Mouse (Mus musculus) embryonic facial prominence, embryonic 11.5 days (tissue): ENCODE results near the gene Rev3l. TPM values are rescaled to one million over a fixed set of nuclear protein-coding genes. Genes with fewer than 3 reads are reported as not detected.
A peak's percentile ranks its signal among the peaks of the same experiment; 100 is the strongest.

Source experiments
- ATAC-seq: fragments of 200-750 bp; cut with Nextera tagmentation; replicated peaks from 2 replicates; pipeline ENCODE4 v1.8.0; 2017; ENCODE audit warnings: low read depth; ENCODE audit not compliant: insufficient number of reproducible peaks, low FRiP score, low TSS enrichment
- DNase-seq: peaks from one replicate; pipeline ENCODE4 v3.0.0-alpha.2; 2015; ENCODE audit warnings: low spot score
- H3K27ac ChIP-seq: fragments of 300-500 bp; sonication (generic); replicated peaks from 2 replicates; pipeline ENCODE4 v1.5.1; 2014; ENCODE audit warnings: mild to moderate bottlenecking, low read depth, low read length, control low read depth
- H3K27me3 ChIP-seq: fragments of 300-500 bp; sonication (generic); 2 replicates; pipeline ENCODE4 v1.6.1; 2014; ENCODE audit warnings: mild to moderate bottlenecking, low read length, moderate library complexity, mixed read lengths; ENCODE audit not compliant: control insufficient read depth, insufficient read depth
- H3K36me3 ChIP-seq: fragments of 300-500 bp; sonication (generic); replicated peaks from 2 replicates; pipeline ENCODE4 v1.6.1; 2014; ENCODE audit warnings: low read depth, mild to moderate bottlenecking, low read length, moderate library complexity, mixed read lengths; ENCODE audit not compliant: control insufficient read depth, insufficient read depth
- H3K4me1 ChIP-seq: fragments of 300-500 bp; sonication (generic); 2 replicates; pipeline ENCODE4 v1.6.1; 2014; ENCODE audit warnings: low read length, mixed read lengths; ENCODE audit not compliant: control insufficient read depth, insufficient read depth
- H3K4me2 ChIP-seq: fragments of 300-500 bp; sonication (generic); 2 replicates; pipeline ENCODE4 v1.6.1; 2014; ENCODE audit warnings: low read depth, mild to moderate bottlenecking, control low read depth, low read length, moderate library complexity
- H3K4me3 ChIP-seq: fragments of 300-500 bp; sonication (generic); 2 replicates; pipeline ENCODE4 v1.5.1; 2014; ENCODE audit warnings: low read depth, low read length, control low read depth
- H3K9ac ChIP-seq: fragments of 300-500 bp; sonication (generic); replicated peaks from 2 replicates; pipeline ENCODE4 v1.6.1; 2014; ENCODE audit warnings: mild to moderate bottlenecking, control low read depth, low read length
- H3K9me3 ChIP-seq: fragments of 300-500 bp; sonication (generic); replicated peaks from 2 replicates; pipeline ENCODE4 v1.6.1; 2016; ENCODE audit warnings: mild to moderate bottlenecking, low read length, inconsistent platforms, mixed read lengths; ENCODE audit not compliant: control insufficient read depth
- WGBS: fragments of 180-500 bp; shearing (Covaris S2); extraction: QIAGEN DNeasy Blood & Tissue Kit; methylation state at CpG from one replicate; pipeline ENCODE4 v1.1.7; 2014; 5-methylcytosine and 5-hydroxymethylcytosine counted together
- polyA plus RNA-seq: library from polyadenylated mRNA; unstranded; fragments of >200 nt; fragmentation: Nextera tagmentation; extraction: Ambion mirVana; gene quantifications from 2 replicates; pipeline ENCODE4 v1.2.1, GENCODE M21; 2014

Gene Rev3l
- polyA plus RNA-seq = 19.9 and 21.8 TPM in 2 replicates

DNA sequence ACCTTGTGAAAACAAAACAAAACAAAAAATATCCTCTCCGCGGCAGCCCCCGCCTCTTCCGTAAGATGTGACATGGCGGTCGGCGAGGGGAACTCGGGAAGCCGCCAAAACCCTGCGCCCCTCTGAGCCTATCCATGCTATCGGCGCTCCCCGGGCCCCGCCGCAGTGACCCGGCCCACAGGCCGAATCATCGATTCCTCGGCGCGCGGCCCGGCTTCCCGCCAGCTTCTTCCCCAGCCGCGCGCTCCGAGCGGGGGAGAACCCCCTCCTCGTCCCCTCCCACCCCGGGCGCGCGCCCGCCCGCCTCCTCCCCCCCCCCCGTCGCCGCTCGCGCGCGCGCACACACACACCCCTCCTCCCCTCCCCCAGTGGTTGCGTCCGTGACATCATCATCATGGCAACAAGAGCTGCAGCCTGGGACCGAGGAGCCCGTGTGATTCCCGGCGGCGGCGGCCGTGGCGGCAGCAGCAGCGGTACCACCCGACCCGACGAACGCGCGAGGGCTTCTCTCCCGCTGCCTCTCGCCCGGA is at the start of gene Rev3l:
Rev3l (plus strand) TSS at position 383 of the 530 bp plus-strand sequence.
- WGBS = under 1% methylated on average over 31 of the region's 64 CpGs
- peak; percentile 78 for ATAC-seq
- no peaks in the 10 kb centered on the region for H3K9me3 ChIP-seq

DNA sequence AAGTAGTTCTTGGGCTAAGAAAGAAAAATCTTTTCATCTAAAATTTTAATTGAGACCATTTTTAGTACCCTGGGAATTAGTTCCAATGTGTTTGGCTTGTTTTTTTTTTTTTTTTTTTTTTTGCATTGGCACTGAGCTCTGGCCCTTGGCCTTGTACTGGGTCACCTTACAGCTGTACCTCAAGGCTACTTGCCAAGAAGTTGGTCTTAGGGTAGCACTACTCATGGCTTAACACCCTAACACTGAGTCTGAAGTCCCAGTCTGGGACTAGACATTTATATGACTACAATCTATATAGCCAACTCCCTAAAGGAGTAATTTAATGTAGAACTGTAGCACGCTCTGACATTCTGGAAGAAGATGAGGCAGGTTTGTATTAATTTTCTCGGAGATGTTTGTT is 49.4 kb upstream of the Rev3l start:
- 77% methylated on average over 2 of the region's 2 CpGs for WGBS
- no peak overlapping the region for H3K4me3 ChIP-seq

More for the DNA sequence above, at the start of gene Rev3l:
- Histone ChIP-seq H3K27me3 (no peaks in the 10 kb centered on the region), H3K9ac (peak within 1 kb of the TSS; percentile 92), H3K4me1 (no peaks in the 10 kb centered on the region), H3K27ac (peak within 1 kb of the TSS; percentile 98), H3K4me3 (peak within 1 kb of the TSS; percentile 91), H3K4me2 (peak within 1 kb of the TSS; percentile 58), H3K36me3 (no peaks in the 10 kb centered on the region)
- DNase-seq = peak; percentile 96

GRCm38 (mm10) chr10:39683481-39683880 is 48.4 kb upstream of the Rev3l start:
- Histone ChIP-seq H3K36me3 (no peaks in the 10 kb centered on the region), H3K27me3 (no peaks in the 10 kb centered on the region), H3K4me1 (no peaks in the 10 kb centered on the region), H3K9ac (no peak overlapping the region), H3K9me3 (no peaks in the 10 kb centered on the region), H3K27ac (no peak overlapping the region), H3K4me2 (no peak overlapping the region), H3K4me3 (no peak overlapping the region)
- DNase-seq (no peak), ATAC-seq (no peak)
- 90% methylated on average over 2 of the region's 2 CpGs for WGBS

More for the DNA sequence above, 49.4 kb upstream of the Rev3l start:
- Histone ChIP-seq H3K4me2 (no peak overlapping the region), H3K36me3 (no peaks in the 10 kb centered on the region), H3K27ac (no peak overlapping the region), H3K9me3 (no peaks in the 10 kb centered on the region), H3K27me3 (no peaks in the 10 kb centered on the region), H3K4me1 (no peaks in the 10 kb centered on the region), H3K9ac (no peak overlapping the region)
- no peak for ATAC-seq
- no peak for DNase-seq

DNA sequence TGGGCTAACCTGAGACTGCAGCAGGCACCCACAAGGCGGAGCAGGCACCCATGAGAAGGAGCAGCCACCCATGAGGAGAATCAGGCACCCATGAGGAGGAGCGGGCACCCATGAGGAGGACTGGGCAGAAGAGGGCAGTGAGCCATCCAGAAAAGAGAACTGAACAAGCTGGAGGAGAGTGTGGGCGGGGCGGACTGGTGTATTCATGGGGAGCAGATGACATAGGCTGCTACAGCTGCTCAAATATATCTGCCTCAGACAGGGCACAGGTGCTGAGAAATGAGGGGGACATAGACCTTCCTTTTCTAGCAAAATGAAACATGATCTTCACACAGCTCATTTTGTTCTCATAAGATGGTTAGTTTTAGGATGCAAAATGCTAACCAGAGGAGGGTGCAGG is 45.1 kb upstream of the Rev3l start:
- ATAC-seq (0 out of 2 replicates have a peak, but pooled peaks have one; percentile 48), DNase-seq (no peak)
- no peaks in the 10 kb centered on the region for H3K27me3 ChIP-seq
- no peaks in the 10 kb centered on the region for H3K36me3 ChIP-seq
- 95% methylated on average over 4 of the region's 4 CpGs for WGBS
- no peak overlapping the region for H3K27ac ChIP-seq
- no peak overlapping the region for H3K4me2 ChIP-seq
- H3K4me1 ChIP-seq = no peaks in the 10 kb centered on the region
- no peak overlapping the region for H3K9ac ChIP-seq
- no peaks in the 10 kb centered on the region for H3K9me3 ChIP-seq
- no peak overlapping the region for H3K4me3 ChIP-seq

DNA sequence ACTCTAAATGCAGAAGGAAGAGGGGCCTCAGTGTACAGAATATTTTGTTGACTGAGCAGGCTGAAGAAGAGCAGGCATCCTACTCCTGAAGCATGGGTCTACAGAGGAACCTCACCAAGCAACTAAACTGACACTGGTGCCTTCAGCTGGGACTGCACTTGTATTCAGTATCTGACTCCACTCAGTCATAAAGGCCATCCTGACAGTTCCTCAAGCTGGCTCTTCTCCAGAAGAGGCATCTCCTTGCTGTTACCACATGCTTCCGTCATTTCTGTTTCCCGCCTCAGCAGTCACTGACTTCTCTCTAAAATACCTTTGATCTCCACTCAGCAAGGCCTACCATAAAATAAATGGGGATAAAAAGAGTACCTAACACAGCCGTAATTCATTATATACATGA is 44.1 kb upstream of the Rev3l start:
- H3K4me3 ChIP-seq = no peak overlapping the region
- no peaks in the 10 kb centered on the region for H3K36me3 ChIP-seq
- H3K4me1 ChIP-seq = no peaks in the 10 kb centered on the region
- ATAC-seq (no peak), DNase-seq (no peak)
- no peak overlapping the region for H3K27ac ChIP-seq
- H3K9ac ChIP-seq = no peak overlapping the region
- WGBS = 85% methylated on average over 3 of the region's 3 CpGs
- H3K27me3 ChIP-seq = no peaks in the 10 kb centered on the region
- no peak overlapping the region for H3K4me2 ChIP-seq
- no peaks in the 10 kb centered on the region for H3K9me3 ChIP-seq

DNA sequence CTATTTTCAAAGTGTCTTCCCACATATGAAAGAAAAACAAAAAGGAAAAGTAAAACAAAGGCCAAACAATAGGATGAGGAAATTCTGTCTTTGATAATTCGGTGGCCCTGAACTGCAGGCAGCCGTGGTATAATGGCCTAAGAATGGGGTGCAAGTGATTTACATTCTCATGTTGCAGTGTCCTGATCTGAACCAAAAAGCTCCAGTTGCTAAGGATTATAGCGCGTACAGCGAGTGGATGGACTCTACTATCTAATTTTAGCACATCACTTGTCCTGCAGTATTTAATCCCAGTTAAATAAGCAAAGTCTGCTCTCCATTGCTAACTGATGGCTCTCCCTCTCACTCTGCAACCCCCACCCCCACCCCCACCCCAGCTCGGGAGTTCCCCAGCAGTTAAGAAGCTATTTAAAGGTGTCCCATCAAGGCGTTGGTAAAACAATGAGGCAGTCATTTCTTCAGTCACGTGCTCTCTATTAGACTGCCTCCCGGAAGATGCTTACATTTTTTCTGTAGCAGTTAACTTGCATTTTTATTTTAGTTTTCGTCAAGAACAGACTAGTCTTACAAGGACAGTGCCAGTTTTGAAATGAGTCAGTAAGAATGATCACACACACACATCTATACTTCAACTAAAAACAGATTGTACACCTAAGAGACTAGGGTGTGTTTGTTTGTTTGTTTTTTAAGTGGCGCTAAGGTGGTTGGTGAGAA is 40.4 kb upstream of the Rev3l start:
- no peak overlapping the region for H3K9ac ChIP-seq
- no peak overlapping the region for H3K4me3 ChIP-seq
- ATAC-seq (no peak), DNase-seq (no peak)
- 53% methylated on average over 11 of the region's 11 CpGs for WGBS
- H3K4me2 ChIP-seq = no peak overlapping the region
- no peaks in the 10 kb centered on the region for H3K9me3 ChIP-seq
- H3K27ac ChIP-seq = no peak overlapping the region
- no peaks in the 10 kb centered on the region for H3K36me3 ChIP-seq
- no peaks in the 10 kb centered on the region for H3K27me3 ChIP-seq
- H3K4me1 ChIP-seq = no peaks in the 10 kb centered on the region

- Histone ChIP-seq H3K9me3 (no peaks in the 10 kb centered on the region), H3K27ac (no peak overlapping the region), H3K9ac (no peak overlapping the region), H3K4me2 (no peak overlapping the region), H3K4me1 (no peaks in the 10 kb centered on the region), H3K27me3 (no peaks in the 10 kb centered on the region), H3K36me3 (no peaks in the 10 kb centered on the region), H3K4me3 (no peak overlapping the region)
- DNase-seq (no peak), ATAC-seq (no peak)
- WGBS = 66% methylated on average over 2 of the region's 2 CpGs
Measured at GRCm38 (mm10) chr10:39692152-39692551, 39.8 kb upstream of the Rev3l start.

DNA sequence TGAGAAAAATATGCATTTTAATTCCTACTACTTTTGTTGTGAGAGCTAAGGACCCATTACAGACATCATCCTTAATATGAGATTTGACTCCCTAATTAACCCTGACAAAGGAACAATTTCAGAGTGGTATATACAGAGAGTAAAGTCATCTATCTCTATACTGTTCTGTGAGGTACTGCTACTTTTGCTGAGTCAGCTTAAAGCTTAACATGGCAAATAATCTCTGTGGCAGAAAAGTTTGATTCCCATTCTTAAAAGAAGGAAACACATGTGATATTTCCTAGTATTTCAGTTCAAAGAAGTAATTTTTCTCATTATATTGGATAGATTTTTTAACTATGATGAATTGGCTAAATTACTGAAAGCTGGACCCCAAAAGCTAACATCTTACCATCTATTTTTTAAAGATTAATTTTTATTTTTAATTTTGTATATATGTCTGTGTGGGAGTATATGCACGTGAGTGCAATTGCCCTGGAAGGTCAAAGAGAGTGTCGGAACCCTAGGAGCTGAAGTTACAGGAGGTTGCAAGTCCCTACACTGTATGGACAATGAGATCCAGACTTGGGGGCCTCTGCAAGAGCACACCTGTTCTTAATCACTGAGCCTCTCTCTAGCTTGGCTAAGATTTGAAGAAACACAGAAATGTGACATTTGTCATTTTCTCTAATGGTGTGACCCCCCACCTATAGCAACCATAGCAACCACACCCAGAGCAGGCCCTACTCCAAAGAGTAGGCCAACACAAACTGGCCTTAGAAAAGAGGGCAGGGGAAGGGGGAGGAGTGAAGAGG is 24.0 kb upstream of the Rev3l start:
- H3K27ac ChIP-seq = no peak overlapping the region
- H3K9ac ChIP-seq = no peak overlapping the region
- H3K4me2 ChIP-seq = no peak overlapping the region
- no peaks in the 10 kb centered on the region for H3K36me3 ChIP-seq
- no peaks in the 10 kb centered on the region for H3K9me3 ChIP-seq
- 33% methylated on average over 2 of the region's 2 CpGs for WGBS
- no peaks in the 10 kb centered on the region for H3K27me3 ChIP-seq
- no peaks in the 10 kb centered on the region for H3K4me1 ChIP-seq
- ATAC-seq = no peak
- no peak overlapping the region for H3K4me3 ChIP-seq
- DNase-seq = peak; percentile 74
